Mouse (Mus musculus): ENCODE results near the gene Aicda.
A peak's percentile ranks its signal among the peaks of the same experiment; 100 is the strongest.

DNA sequence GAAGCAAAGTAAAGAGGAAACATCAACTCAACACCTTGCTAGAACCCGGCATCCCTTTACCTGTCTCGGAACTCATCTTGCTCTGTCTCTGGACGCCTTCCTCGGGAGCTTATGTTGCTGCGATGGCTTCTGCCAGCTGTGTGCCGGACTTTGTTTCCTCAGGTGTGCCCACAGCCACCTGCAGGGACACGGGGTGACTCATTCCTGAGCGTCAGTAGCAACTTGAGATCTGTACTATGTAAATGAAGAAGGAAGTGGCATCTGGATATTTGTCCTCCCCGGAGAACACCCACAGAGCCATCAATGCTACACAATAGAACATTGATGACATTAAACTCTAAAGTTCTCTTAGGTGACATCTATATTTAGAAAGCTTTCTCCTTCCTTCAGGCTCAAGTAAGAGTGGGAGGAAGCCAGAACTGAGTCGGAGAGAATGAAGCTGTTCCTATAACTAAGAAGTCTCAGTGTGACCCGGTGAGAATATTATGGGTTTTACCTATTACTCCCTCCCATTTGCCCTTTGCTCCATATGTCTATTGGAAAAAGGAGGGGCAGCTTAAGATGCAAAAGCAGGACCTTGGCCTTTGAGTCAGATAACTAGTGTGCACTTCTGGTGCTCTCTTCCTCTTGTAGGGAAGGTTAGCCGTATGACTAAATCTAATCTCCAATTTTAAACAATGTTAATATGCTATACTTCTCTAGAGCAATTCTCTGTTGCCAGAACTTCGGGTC, 37.6 kb downstream of the Aicda start:
- TF ChIP-seq POLR2A (IDR thresholded peaks at IDR 0.05; ENCODE audit: low read depth, low read length) (peak; percentile 87), CTCF (IDR thresholded peaks at IDR 0.05; ENCODE audit: extremely low read depth, insufficient read length, insufficient replicate concordance, low read depth, low read length) (no peak; the same call in 1 of the 2 replicates)
